Mouse (Mus musculus) erythroblast, embryonic 14.5 days (primary cell): Measurements from ENCODE around the gene Pabpc4.

ENCODE experiments used
- GATA1 ChIP-seq: IDR thresholded peaks from 2 replicates; pipeline ENCODE4 v1.6.1; 2012; ENCODE audit warnings: low read length, inconsistent platforms, mixed read lengths
- TAL1 ChIP-seq: IDR thresholded peaks from 3 replicates; pipeline ENCODE4 v1.6.1; 2012; ENCODE audit warnings: low read length, inconsistent platforms, mixed read lengths

DNA sequence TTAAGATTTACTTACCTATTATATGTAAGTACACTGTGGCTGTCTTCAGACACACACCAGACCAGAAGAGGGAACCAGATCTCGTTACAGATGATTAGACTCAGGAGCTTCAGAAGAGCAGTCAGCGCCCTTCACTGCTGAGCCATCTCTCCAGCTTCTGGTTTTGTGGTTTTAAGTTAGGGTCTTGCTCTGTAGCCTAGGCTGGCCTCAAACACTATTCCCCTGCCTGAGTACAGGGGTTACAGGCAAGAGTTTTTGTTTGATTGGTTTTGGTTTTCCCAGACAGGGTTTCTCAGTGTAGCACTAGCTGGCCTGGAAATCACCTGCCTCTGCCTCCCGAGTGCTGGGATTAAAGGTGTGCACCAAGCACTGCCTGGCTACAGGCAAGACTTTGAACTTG, 30.2 kb downstream of the Pabpc4 start:
- TF ChIP-seq GATA1 (no peak), TAL1 (no peak)
